Mouse (Mus musculus) forebrain, embryonic 10.5 days (tissue): ENCODE measurements around the gene AU022252. TPM values are rescaled to one million over a fixed set of nuclear protein-coding genes. Genes with fewer than 3 reads are reported as not detected.
"Not testable (repeated sequence)": the region's sequence is repeated elsewhere in the genome, so short reads cannot be mapped to it uniquely, and the experiment has no call there.

Source experiments
- DNase-seq: peaks from one replicate; pipeline ENCODE4 v3.0.0-alpha.2; 2017; ENCODE audit warnings: low spot score; ENCODE audit errors: extremely low spot score
- H3K27ac ChIP-seq: fragments of 300-500 bp; sonication (generic); 2 replicates; pipeline ENCODE4 v1.5.1; 2016; ENCODE audit warnings: mild to moderate bottlenecking
- H3K27me3 ChIP-seq: fragments of 300-500 bp; sonication (generic); 2 replicates; pipeline ENCODE4 v1.6.1; 2016; ENCODE audit warnings: mild to moderate bottlenecking; ENCODE audit not compliant: poor library complexity, severe bottlenecking
- H3K36me3 ChIP-seq: fragments of 300-500 bp; sonication (generic); replicated peaks from 2 replicates; pipeline ENCODE4 v1.6.1; 2016; ENCODE audit warnings: mild to moderate bottlenecking, moderate library complexity
- H3K4me1 ChIP-seq: fragments of 300-500 bp; sonication (generic); 2 replicates; pipeline ENCODE4 v1.6.1; 2016
- H3K4me3 ChIP-seq: fragments of 300-500 bp; sonication (generic); 2 replicates; pipeline ENCODE4 v1.5.1; 2016; ENCODE audit warnings: mild to moderate bottlenecking, moderate library complexity
- H3K9me3 ChIP-seq: fragments of 300-500 bp; sonication (generic); 2 replicates; pipeline ENCODE4 v1.6.1; 2016; ENCODE audit warnings: mild to moderate bottlenecking, moderate library complexity
- WGBS: fragments of 180-500 bp; shearing (Covaris S2); methylation state at CpG from one replicate; pipeline ENCODE4 v1.1.7; 2016; 5-methylcytosine and 5-hydroxymethylcytosine counted together
- polyA plus RNA-seq: library from polyadenylated mRNA; unstranded; fragments of >200 nt; fragmentation: Nextera tagmentation; extraction: Ambion mirVana; gene quantifications from 2 replicates; pipeline ENCODE4 v1.2.1, GENCODE M21; 2016

The AU022252 gene
- polyA plus RNA-seq = 32.7 and 41.6 TPM in 2 replicates

GRCm38 (mm10) chr4:119232410-119233255, at the start of gene AU022252, which contains the start of gene P3h1:
TSS of gene AU022252 (minus strand) at chr4:119232712.
TSS of gene P3h1 (plus strand) at chr4:119232915.
- peak within 1 kb of the TSS; percentile 87 for H3K27ac ChIP-seq
- peaks cover 4% of the 10 kb centered on the region; the same call in 1 of the 2 replicates for H3K27me3 ChIP-seq
- peak; percentile 97 for DNase-seq
- H3K36me3 ChIP-seq = peaks cover 29% of the 10 kb centered on the region
- H3K4me1 ChIP-seq = peaks cover 22% of the 10 kb centered on the region
- H3K4me3 ChIP-seq = peak within 1 kb of the TSS; percentile 84
- no peaks in the 10 kb centered on the region for H3K9me3 ChIP-seq
- WGBS = under 1% methylated on average over 71 of the region's 71 CpGs

DNA sequence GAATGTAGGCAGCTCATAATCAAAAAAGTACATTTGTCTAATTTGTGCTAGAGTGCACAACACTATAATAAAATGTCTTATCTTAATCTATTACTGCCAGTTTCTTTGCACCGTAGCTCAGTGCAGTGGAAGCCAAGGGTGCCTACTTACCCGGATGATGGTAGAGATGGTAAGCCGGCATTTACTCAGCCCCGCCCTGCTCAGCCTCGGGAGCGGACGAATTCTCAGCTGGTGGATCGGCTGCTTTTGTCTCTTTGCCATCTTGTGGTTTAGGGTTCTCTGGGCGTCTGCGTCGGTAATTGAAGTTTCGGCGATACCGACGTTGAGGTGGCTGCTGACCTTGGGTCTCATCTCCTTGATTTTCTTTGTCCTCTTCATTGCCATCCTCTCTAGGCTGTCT, 46.3 kb upstream of the AU022252 start:
- H3K4me1 ChIP-seq, H3K27me3 ChIP-seq, H3K4me3 ChIP-seq, DNase-seq, H3K9me3 ChIP-seq, H3K27ac ChIP-seq: not testable (repeated sequence)
- 93% methylated on average over 15 of the region's 15 CpGs for WGBS
- H3K36me3 ChIP-seq = peaks cover 99% of the 10 kb centered on the region

DNA sequence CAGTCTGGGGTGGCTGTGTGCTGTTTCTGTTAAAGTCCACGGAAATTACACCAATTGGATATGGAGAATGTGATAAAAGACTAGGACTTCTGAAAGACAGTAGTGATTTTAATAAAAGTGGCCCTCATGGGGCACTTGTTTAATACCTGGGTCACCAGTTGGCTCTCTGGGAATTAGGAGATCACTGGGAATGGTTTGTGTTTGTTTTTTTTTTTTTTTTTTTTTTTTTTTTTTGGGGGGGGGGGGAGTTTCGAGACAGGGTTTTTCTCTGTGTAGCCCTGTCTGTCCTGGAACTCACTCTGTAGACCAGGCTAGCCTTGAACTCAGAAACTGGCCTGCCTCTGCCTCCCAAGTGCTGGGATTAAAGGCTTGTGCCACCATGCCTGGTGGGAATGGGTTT, 43.2 kb upstream of the AU022252 start:
- Histone ChIP-seq H3K36me3 (peaks cover 99% of the 10 kb centered on the region), H3K27me3 (no peaks in the 10 kb centered on the region), H3K4me1 (no peaks in the 10 kb centered on the region), H3K27ac (no peak overlapping the region), H3K4me3 (no peak overlapping the region), H3K9me3 (no peaks in the 10 kb centered on the region)
- DNase-seq = no peak
- WGBS = 76% methylated on average over 2 of the region's 2 CpGs

DNA sequence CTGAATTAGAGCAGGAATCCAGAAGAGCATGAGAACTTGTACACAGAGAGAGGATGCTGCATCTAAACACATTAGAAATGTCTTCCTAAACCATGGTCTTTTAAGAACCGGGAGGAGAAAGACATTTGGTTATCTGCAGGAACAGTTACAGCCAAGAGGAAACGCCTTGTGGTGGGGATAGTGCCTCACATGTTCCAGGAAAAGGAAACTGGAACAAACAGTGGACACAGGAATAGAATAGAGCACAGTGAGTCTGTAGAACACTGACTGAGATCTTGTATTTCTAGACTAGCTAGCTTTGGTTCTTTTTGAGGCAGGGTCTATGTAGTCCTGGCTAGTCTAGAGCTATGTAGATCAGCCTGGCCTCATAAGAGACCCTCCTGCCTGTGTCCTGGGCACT, 42.7 kb upstream of the AU022252 start:
- H3K4me3 ChIP-seq = no peak overlapping the region
- no peaks in the 10 kb centered on the region for H3K4me1 ChIP-seq
- H3K9me3 ChIP-seq = no peaks in the 10 kb centered on the region
- DNase-seq = no peak
- H3K27ac ChIP-seq = no peak overlapping the region
- WGBS = 83% methylated on average over 2 of the region's 2 CpGs
- no peaks in the 10 kb centered on the region for H3K27me3 ChIP-seq
- H3K36me3 ChIP-seq = peaks cover 99% of the 10 kb centered on the region

DNA sequence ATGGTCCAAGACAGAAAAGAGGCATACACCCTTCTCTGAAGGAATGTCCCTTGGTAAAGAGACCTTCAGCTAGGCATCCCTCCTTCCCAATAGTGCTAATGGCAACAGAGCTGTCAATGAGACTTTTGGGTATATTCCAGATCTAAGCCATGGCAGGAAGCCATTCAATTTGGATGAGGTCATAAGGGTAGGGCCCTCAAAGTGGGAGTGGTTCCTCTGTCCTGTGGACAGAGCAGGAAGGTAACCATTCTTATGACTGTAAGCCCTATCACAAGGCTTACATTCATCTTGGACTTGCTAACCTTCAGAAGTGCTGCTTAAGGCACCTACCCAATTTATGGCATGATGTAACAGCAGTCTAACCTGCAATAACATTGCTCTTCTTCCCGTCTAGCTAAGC, 42.1 kb upstream of the AU022252 start:
- DNase-seq = no peak
- no peaks in the 10 kb centered on the region for H3K9me3 ChIP-seq
- 89% methylated on average over 1 of the region's 1 CpGs for WGBS
- no peaks in the 10 kb centered on the region for H3K27me3 ChIP-seq
- no peaks in the 10 kb centered on the region for H3K4me1 ChIP-seq
- H3K4me3 ChIP-seq = no peak overlapping the region
- H3K27ac ChIP-seq = no peak overlapping the region
- H3K36me3 ChIP-seq = peaks cover 99% of the 10 kb centered on the region

- DNase-seq = no peak
- no peaks in the 10 kb centered on the region for H3K27me3 ChIP-seq
- WGBS = 81% methylated on average over 13 of the region's 13 CpGs
These were observed 34.1 kb upstream of the AU022252 start for GRCm38 (mm10) chr4:119266606-119267005.

DNA sequence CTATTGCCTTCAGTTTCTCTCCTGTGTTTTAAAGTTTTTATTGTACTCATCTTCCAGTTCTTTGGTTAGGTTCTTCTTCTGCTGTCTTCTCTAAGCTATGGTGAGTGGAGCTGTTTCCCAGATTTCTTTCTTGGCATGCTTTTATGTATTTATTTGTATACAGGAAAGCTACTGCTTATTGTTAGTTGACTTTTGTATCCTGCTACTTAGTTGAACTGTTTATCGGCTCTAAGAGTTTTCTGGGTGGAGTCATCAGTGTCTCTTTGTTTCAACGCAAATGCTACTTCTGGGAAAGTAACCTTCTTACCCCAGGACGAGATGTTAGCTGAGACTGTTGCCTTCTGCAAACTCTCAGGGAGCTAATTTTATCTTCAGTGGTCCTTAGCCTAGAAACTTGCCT, 30.9 kb upstream of the AU022252 start:
- Histone ChIP-seq H3K4me1 (peaks cover 7% of the 10 kb centered on the region), H3K36me3 (0 out of 2 replicates have a peak, but pooled peaks cover 6% of the 10 kb centered on the region), H3K27ac (no peak overlapping the region), H3K4me3 (no peak overlapping the region), H3K9me3 (no peaks in the 10 kb centered on the region), H3K27me3 (no peaks in the 10 kb centered on the region)
- no peak for DNase-seq
- WGBS = 82% methylated on average over 3 of the region's 3 CpGs

More at GRCm38 (mm10) chr4:119266606-119267005, 34.1 kb upstream of the AU022252 start:
- H3K36me3 ChIP-seq = peaks cover 33% of the 10 kb centered on the region
- no peaks in the 10 kb centered on the region for H3K4me1 ChIP-seq
- H3K27ac ChIP-seq = no peak overlapping the region
- no peak overlapping the region for H3K4me3 ChIP-seq
- H3K9me3 ChIP-seq = no peaks in the 10 kb centered on the region

DNA sequence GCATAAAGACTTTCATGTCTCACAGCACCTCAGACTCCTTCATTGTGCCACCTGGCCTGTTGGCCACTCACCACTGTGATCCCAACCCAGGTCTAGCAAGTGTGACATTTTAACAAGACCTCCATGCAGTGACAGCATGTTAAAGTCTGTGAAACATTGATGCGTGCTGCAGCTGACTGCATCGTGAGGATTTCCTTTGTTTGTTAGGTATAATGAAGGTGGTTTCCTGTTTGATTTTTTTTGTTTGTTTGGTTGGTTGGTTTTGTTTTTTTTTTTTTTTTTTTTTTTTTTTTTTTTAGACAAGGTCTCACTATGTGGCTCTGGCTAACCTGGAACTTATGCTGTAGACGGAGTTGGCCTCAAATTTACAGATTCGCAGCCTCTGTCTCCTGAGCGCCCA, 30.0 kb upstream of the AU022252 start:
- peaks cover 10% of the 10 kb centered on the region for H3K4me1 ChIP-seq
- no peaks in the 10 kb centered on the region for H3K9me3 ChIP-seq
- H3K4me3 ChIP-seq = no peak overlapping the region
- H3K27me3 ChIP-seq = no peaks in the 10 kb centered on the region
- WGBS = 91% methylated on average over 5 of the region's 5 CpGs
- no peak overlapping the region for H3K27ac ChIP-seq
- no peaks in the 10 kb centered on the region for H3K36me3 ChIP-seq
- DNase-seq = no peak

DNA sequence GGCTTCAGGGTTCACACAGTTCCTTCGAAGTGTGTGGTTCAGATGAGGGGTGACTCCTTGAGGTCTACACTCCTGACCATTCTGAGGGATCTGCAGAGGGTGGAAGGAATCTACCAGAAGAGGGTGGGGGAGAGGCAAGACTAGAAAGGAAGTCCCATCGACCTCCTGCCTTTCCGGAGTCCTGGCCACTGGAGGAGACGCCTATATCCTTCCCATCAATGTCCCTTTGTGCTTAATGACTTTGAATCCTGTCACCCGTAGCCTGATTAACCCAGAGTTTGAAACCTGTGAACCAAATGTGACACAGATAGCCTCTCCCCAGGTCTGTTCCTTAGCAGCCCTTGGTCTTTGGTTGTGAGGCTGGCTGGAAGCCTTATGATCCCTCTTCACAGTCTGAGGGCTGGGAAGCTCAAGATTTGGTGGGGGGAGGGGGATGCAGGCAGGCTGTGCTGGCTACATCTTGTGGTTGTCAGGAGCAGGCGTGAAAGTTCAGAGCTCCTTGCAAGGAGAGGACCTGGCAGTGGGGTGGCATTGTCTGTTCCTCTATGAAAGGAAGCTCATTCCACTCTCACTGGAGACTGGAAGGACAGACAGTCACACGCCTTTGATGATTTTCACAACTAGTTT, 28.7 kb upstream of the AU022252 start:
- Histone ChIP-seq H3K9me3 (no peaks in the 10 kb centered on the region), H3K27ac (no peak overlapping the region; the same call in 1 of the 2 replicates), H3K36me3 (no peaks in the 10 kb centered on the region), H3K27me3 (no peaks in the 10 kb centered on the region), H3K4me3 (no peak overlapping the region), H3K4me1 (peaks cover 19% of the 10 kb centered on the region)
- DNase-seq = no peak
- 61% methylated on average over 7 of the region's 7 CpGs for WGBS

DNA sequence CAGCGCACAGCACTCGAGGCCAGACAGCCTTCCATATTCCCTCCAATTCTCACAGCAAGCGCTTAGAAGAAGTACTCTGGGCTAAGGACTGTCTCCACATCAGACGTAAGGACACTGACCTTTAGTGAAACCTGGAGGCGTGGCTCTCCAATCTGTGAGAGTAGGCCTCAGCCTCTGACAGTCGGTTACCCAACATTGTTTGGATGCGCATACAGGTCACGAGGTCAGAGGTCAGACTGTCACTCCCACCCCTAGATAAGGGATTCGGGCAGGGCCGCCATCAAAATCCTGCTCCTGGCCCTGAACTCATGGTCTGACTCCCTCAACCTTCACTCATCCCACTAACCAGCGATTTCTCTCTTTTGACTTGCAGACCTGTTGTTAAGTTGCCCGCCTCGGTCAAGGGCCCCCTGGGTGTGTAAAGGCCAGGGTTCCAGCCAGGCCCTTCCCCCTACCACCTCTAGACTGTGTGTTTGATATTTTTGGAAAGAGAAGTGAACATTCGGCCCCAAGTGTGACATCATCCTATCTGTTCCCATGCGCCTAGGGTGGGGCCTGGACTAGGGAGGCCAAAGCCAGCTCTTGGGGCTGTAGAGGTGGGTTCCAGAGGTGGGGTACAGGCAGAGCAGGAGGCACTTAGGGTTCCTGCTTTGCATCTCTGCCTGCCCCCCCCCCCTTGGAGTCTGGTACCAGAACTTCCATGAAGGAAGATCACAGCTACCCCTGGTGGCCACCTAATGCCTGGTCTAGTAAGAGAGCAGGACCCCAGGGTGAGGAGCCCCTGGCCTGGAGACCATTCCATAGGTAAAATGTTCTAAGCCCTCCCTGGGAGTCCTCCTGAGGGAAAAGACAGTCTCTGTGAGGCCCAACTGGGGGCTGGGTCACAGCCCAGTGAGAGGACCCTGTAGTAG, 27.1 kb upstream of the AU022252 start:
- DNase-seq = no peak
- H3K4me3 ChIP-seq = no peak overlapping the region
- no peaks in the 10 kb centered on the region for H3K36me3 ChIP-seq
- peaks cover 33% of the 10 kb centered on the region for H3K4me1 ChIP-seq
- H3K9me3 ChIP-seq = no peaks in the 10 kb centered on the region
- WGBS = 85% methylated on average over 15 of the region's 15 CpGs
- no peaks in the 10 kb centered on the region for H3K27me3 ChIP-seq
- H3K27ac ChIP-seq = no peak overlapping the region

GRCm38 (mm10) chr4:119257083-119257482, 24.6 kb upstream of the AU022252 start:
- H3K4me1 ChIP-seq = peaks cover 45% of the 10 kb centered on the region
- no peaks in the 10 kb centered on the region for H3K9me3 ChIP-seq
- H3K36me3 ChIP-seq = no peaks in the 10 kb centered on the region
- H3K27ac ChIP-seq = no peak overlapping the region
- H3K27me3 ChIP-seq = no peaks in the 10 kb centered on the region
- WGBS = 83% methylated on average over 6 of the region's 6 CpGs
- DNase-seq = no peak
- H3K4me3 ChIP-seq = no peak overlapping the region

DNA sequence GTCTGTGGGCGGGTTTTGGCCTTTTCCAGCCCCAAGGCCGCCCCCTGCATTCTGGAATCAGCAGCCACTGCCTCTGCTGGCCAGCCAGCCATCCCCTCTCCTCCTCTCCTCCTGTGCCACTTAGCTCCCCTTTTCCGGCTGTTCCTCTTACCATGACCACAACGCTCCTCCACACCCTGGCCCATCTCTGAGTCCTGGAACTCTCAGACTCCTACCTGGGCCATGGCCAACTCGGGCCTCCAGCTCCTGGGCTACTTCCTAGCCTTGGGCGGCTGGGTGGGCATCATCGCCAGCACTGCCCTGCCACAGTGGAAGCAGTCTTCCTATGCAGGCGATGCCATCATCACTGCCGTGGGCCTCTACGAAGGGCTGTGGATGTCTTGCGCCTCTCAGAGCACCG, 22.8 kb upstream of the AU022252 start, which contains the start of gene Cldn19:
Gene Cldn19 (plus strand): TSS at position 64 of the 400 bp plus-strand sequence.
- Histone ChIP-seq H3K36me3 (no peaks in the 10 kb centered on the region), H3K9me3 (no peaks in the 10 kb centered on the region), H3K27me3 (no peaks in the 10 kb centered on the region), H3K4me1 (peaks cover 38% of the 10 kb centered on the region), H3K4me3 (no peak within 1 kb of the TSS), H3K27ac (peak within 1 kb of the TSS; percentile 79)
- 66% methylated on average over 12 of the region's 12 CpGs for WGBS
- no peak for DNase-seq
